Mouse (Mus musculus): ENCODE data around the gene Milr1.
"Not testable (repeated sequence)": the region's sequence is repeated elsewhere in the genome, so short reads cannot be mapped to it uniquely, and the experiment has no call there.

Milr1 gene

DNA sequence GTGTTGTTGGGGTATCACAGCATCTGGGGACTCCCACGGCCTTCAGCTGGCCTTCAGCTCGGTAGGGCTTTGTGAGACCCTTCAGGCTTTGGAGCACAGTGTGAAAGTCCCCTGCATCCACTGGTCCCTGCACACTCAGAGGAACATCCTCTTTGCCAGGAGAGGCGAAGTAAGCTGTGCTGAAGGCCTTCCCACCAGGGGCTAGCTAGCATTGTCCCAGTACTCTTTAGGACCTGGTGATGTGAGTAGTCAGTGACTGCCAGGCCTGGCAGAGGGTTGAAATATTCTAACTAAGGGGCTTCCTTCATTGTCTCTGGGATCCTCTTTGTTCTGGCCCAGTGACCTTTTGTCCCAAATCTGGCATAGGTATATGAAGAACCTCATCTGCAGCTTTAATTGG lies 14.4 kb upstream of the Milr1 start:
- DNase-seq: no peak

DNA sequence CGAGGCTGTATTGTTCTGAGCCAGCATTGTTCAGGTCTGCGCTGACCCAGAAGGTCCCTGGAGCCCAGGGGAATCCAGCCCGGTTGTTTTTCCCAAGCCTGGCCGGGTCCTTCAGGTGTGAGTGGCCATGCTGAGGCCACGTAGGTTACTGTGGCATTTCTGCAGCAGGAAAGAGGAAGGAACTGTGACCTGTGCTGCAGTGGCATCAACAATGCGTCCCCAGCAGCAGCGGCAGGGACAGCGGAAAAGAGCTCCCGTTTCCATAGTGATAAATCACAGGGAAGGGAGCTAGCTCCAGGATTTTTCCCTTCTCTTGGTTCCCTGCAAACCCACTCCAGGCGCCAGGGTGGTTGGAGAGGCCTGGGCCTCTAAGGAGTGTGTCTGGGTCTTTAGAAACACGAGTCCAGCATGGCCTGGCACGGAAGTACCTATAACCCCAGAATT lies 13.8 kb upstream of the Milr1 start:
- no peak for DNase-seq

DNA sequence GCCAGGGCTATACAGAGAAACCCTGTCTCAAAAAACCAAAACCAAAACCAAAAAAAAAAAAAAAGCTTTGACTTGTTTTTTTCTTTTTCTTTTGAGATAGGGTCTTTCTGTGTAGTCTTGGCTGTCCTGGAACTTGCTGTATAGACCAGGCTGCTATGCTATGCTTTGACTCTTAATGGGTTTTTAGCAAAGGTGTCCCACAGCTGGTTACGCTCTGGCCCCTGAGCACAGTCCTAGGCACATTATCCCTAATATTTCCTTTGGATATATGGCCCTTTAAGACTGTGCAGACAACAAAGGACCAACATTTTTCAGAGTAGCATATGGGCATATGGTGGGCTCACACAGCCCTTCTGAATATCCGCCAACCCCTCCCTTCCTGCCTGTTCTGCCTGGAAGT lies 11.9 kb upstream of the Milr1 start:
- DNase-seq: no peak

DNA sequence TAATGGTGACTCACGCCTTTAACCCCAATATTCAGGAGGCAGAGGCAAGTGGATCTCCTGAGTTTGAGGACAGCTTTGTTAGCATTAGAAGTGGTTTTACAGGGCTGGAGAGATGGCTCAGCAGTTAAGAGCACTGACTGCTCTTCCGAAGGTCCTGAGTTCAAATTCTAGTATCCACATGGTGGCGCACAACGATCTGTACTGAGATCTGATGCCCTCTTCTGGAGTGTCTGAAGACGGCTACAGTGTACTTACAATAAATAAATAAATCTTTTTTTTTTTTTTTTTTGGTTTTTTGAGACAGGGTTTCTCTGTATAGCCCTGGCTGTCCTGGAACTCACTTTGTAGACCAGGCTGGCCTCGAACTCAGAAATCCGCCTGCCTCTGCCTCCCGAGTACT lies 10.3 kb upstream of the Milr1 start:
- DNase-seq: not testable (repeated sequence)

DNA sequence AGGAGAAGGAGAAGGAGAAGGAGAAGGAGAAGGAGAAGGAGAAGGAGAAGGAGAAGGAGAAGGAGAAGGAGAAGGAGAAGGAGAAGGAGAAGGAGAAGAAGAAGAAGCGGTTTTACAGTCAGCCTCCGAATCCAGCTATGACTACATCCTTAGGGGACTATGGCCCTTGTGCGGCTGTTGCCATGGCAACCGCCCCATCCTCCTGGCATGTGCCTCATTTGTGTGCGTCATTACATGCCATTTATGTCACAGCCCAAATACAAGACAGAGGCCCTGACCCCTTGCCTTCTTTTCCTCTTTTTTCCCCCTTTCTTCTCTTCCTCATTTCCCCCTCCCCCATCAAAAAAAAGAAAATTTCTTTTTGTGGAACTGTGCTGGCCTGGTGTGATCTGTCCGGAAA lies 9.8 kb upstream of the Milr1 start:
- no peak for DNase-seq

DNA sequence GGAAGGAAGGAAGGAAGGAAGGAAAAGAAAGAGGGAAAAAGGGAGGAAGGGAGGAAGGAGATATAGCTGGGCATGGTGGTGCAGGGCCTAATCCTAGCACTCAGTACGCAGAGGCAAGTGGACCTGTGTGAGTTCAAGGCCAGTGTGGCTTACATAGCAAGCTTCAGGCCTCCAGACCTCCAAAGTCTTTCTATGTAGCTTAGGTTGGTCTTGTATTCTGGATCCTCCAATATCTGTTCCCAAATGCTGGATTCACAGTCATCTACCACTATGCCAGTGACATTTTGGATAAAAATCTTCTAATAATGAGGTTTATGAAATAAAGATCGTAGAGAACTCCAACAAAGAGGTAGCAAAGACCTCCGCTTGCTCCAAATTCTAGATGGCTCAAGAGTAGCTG lies 9.2 kb upstream of the Milr1 start:
- no peak for DNase-seq

DNA sequence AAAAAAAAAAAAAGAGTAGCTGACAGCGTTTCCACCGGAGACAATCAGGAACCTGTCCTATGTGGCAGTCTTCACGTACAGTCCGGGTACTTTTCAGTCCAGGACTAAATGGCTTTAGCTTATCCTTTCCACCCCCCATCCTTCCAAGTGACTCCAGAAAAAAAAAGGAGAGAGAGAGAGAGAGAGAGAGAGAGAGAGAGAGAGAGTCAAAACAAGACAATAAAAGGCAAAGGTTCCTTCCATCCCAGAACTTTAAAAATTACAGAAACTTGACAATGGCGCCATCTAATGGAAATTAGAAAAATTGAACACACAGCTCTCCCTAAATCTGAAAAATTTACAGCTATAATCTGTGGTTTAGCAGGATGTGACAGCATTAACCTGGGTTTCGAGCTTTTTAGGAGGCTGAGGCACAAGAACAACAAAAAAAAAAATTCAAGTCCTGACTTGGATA lies 8.6 kb upstream of the Milr1 start:
- no peak for DNase-seq

DNA sequence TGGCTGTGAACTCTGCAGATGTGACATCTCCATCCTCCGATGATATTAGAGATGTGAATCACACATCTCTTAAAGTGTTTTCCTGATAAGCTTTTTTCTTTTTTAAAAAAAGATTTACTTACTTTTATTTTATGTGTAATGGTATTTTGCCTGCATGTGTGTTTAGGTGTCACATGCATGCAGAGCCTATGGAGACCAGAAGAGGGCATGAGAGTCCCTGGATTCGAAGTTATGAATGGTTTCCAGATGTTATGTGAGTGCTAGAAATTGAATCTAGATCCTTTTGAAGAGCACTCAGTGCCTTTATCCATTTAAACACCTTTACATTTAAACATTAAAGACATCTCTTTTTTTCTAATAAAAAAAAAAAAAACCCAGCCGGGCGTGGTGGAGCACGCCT lies 6.1 kb upstream of the Milr1 start:
- no peak for DNase-seq

DNA sequence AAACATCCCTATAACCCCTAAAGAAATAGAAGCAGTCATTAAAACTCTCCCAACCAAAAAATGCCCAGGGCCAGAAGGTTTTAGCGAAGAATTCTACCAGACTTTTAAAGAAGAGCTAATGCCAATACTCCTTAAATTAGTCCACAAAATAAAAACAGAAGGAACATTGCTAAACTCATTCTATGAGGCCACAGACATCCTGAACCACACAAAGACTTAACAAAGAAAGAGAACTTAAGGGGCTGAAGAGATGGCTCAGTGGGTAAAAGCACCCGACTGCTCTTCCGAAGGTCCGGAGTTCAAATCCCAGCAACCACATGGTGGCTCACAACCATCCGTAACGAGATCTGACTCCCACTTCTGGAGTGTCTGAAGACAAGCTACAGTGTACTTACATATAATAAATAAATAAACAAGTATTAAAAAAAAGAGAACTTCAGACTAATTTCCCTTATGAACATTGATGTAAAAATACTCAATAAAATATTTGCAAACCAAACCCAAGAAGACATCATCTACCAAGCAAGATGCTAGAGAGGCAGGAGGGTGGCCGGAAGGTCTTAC lies 1.4 kb upstream of the Milr1 start:
- not testable (repeated sequence) for DNase-seq

DNA sequence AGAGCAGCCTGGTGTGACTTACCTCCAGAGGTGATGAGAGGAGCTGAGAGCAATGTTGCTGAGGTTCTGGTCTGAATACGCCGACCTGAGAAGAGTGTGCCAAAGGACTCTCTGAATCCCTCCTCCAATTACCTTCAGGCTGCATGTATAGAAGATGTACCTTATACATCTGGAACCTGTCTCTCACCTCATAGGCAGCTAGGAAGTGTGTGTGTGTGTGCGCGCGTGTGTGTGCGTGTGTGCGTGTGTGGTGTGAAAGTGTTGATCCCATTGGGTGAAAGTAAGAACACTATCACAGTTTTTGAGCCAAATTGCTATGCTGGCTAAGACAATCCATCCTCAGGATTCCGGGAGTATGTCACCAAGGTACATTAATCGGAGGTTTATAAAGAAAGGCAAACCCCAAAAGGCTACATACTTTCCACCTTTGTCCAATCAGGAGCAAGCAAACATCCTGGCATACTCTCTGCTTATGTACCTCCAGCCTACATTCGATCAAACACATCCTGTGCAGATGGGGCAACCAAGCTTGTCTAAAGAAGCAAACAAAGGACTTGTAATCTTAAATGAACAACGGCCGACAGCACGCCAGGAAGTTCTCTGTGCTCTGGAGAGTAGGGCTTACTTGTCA lies 790 bp upstream of the Milr1 start, which contains the start of gene Pecam1:
TSS of gene Pecam1 (minus strand) at position 508 of the 631 bp plus-strand sequence.
- no peak for DNase-seq

DNA sequence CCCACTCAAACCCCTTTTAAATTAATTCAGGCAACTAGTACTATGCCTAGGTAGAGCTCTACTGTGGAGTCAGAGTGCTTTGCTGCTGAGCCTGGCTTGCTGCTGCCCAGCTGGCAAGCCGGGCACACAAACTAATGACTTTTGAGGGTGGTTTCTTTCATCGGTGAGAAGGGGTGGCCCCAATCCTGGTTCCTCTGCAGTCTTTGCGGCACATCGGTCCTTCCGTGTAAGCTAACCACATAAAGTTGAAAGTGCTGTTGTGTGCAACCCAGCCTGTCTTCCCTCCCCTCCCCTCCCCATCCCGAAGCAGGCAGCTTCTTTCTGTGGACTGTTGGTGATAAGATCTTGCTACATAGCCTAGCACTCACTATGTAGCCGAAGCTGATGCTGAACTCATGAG lies 1.1 kb downstream of the Milr1 start:
- peak; percentile 37 for DNase-seq

DNA sequence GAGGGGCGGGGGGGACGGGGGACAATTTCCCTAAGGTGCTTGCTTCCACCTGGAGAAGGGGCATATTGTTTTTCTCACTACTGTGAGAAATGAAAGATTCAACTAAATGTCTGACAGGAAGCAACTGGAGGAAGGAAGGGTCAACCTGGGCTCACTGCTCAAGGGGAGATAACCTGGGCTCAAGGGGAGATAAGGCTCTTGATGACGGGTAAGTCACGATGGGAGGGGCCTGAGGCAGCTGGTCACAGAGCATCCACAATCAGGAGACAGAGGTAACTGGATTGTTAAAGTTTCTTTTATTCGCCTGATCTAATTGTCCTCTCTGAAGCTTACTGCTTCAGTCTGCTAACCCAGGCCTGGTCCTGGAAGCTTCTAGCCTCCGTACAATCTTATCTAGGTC lies 2.3 kb downstream of the Milr1 start:
- no peak for DNase-seq

DNA sequence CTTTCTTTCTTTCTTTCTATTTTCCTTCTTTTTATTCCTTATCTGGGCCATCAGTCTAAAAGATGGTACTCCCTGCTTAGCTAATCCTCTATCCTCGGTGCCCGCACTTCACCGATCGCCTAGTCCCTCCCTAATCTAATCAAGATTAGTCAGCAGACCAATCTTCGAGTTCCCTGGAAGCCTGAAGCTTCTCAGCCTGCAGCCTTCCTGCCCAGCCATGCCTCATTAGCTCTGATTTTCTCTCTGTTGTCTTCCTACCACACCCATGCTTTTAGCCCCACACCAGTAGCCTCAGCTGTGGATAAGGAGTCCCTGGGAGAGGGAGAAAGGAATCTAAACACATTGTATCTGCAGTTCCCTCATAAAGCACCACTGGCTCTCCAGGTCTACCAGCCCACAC lies 4.6 kb downstream of the Milr1 start:
- no peak for DNase-seq

DNA sequence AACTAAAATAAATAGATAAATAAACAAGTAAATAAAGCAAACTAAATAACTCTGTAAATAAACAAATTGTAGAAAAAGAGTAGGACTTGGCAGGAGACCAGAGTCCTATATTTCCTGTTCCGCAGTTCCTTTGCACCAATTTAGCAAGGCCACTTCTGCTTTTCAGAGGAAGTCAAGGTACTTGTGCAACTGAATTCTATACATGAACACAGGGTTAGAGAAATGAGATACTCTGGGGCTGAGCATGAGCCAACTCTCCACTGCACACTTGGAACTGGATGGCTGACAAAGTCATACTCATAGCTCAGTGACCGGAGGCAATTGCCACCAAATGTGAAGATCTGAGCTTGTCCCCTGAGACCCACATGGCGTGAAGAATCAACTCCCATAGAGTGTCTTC lies 8.0 kb downstream of the Milr1 start:
- DNase-seq: no peak

DNA sequence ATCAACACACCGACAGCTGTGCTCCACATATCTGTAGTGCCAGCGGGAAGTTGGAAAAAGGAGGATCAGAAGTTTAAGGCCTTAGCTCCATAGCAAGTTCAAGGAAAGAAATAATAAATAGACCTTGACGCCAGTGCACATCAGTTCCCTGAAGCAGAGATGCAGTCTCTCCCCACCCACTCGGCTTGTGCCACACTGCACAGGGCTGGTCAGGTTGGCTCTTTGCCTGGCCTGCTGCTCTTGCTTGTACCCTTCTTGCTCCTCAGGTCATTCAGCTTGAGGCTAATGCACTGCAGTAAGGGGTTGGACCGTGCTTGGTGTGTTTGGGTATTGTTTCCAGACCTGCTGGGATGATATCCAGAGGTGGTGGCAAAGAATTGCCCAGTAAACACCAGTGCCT lies 9.5 kb downstream of the Milr1 start:
- no peak for DNase-seq

DNA sequence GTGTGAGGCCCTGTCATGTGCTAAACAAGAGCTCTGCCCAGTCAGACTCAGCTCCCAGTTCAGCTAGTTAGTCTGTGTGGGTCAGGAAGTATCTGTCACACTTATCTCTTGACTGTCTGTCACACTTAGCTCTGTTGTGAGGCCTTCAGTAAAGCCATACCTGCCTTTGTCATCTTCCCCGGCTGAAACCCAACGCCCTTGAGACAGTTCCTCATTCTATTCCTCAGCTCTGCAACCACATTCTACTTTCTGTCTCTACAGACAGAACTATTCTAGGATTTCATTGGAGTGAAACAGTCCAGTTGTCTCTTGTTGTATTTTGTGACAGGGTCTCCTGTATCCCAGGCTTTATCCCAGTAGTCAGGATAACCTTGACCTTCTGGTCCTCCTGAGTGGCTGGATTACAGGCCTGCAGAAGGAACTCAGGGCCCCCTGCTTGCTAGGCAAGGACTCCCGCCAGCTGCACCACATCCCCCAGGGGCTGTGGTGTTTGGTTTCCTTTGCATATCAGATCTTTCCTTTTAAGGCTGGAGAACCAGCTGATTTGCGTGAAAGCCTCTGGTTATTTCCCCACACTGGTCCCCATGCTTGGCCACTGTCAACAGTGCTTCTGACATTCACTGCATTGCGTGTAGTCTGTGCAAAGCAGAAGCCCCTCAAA lies 11.2 kb downstream of the Milr1 start:
- peak; percentile 38 for DNase-seq

DNA sequence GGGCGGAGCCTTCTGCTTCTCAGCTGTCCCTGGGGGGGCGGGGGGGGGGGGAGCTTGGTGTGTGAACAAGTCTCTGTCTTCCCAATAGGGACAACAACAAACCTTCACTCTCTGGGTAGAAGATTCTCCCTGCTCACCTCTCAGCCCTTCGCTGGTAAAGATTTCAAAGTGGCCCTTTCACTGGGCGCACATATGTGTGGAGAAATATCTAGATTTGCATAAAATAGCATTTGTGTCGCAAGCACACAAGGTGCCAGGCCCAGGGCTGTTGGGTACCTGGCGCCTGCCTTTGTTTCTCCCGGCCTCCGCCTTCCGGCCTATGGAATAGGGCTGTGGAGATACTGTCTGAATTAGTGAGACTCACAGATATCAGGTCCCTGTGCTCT lies 11.8 kb downstream of the Milr1 start:
- DNase-seq: no peak

DNA sequence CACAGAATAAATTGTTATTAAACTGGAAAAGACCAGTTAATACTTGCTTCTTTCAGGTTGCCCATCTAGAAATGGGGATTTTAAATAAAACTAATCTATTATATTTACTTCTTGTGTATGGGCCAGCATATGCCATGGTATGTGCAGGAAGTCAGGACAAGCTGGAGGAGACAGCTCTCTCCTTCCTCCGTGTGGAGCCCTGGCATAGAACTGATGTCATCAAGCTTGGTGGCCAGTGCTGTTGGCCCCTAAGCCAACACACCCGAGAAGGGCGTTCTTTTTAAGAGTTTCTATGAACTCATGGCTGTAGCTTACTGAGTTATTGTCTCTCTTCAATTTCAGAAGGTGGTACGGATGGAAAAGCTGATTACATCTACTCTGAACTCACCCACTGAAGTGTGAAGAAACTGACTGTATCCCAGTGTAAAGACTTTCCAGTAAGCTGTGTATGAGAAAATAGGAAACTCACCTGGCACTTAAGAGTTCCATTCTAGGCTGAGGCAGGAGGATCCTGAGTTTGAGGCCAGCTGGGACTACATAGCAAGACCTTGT lies 15.7 kb downstream of the Milr1 start:
- no peak for DNase-seq

DNA sequence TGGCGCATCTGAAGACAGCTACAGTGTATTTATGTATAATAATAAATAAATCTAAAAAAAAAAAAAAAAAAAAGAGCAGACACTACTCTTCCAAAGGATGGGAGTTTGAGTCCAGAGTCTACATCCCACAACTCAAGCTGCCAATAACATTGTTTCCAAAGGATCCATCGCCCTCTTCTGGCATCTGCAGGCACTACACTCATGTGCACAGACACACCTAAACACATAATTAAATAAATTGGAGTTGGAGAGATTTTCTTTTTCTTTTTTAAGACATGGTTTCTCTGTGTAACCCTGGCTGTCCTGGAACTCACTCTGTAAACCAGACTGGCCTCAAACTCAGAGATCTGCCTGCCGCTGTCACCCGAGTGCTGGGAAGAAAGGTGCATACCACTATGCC lies 16.5 kb downstream of the Milr1 start:
- no peak for DNase-seq

DNA sequence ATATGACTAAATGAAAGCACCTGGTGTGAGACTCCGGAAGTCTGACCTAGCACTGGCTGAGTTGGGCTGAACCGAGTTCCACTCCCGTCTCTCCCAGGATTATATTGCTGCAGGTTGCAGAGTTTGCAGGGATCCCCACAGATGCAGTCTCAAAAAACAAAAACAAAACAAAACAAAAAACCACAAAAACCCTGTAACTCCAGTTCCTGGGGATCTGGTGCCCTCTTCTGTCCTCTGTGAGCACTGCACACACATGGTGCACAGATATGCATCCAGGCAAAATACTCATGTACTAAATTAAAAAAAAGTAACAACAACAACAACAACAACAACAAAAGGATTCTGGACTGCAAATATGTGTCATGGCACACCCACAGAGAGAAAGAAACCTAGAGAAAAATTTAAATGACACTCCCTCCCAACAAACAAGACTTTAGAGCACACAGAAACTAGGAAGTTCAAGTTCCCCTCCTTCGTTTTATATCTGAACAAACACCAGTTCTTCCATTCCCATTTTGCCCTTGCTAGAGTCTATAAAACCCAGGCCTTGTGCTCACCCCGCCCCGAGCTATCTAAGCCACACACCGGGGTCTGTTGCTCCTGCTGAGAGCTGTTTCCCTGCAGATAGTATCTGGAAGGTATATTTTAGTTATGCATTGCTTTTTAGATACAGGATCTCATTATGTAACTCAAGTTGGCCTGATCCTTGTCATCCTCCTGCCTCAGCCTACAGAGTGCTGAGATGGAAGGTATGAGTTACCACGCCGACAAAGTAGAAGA lies 19.4 kb downstream of the Milr1 start:
- peak; percentile 28 for DNase-seq

DNA sequence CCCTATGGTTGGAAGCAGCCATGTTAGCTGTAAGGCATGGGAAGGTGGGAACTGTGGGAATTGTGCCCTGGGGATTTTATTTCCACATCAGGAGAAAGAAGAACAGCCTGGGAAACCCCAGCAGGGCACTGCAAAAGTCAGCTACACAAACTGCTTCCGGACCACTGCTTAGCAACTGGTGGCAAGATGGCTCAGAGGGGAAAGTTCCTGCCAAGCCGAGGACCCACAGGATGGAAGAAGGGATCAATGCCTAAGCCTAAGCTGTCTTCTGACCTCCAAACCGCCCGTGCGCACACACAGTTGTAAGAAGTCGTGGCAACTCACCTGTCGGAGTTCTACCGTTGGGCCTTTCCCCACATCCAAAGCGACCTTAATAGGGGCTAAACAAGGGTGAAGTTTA lies 22.0 kb downstream of the Milr1 start:
- no peak for DNase-seq

DNA sequence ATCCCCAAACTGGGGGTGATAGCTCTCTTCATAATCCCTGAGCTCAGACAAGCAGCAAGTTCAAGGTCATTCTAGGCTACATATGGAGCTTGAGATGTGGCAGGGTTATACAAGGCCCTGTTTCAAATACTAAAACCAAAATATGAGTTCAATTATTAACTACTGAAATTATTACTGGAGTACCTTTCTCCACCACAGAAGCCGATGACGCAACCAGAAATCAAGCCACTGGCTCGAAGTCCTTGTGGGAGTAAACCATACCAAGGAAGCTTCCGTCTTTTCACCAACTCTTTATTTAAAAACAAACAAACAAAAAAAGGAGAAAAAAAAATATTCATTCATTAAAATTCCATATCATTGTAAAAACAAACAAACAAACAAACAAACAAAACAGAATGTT lies 25.9 kb downstream of the Milr1 start:
- DNase-seq: no peak

DNA sequence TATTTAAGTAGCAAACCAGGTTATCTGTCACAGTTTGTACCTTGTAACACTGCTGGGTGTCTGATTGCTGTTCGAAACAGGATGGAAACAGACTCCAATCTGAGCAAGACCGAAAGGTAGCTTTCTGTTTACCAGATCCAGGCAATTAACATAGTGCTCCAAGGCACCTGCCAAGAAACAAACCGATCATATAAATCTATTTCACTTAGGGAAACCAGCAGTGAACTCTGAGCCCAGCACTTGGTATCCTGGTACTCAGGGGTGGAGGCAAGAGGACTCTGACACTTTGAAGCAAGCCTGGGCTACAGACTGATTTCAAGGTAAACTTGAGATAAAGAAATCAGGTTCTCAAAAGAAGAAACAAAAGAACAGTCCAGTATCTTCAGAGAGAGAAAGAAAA lies 26.4 kb downstream of the Milr1 start:
- no peak for DNase-seq

Data from liver (tissue).